Mouse (Mus musculus) heart, adult 11 months (tissue): ENCODE measurements around the gene 2010106E10Rik.

Experiments
- DNase-seq: peaks from one replicate; pipeline ENCODE4 v3.0.0; 2022

The 2010106E10Rik gene

DNA sequence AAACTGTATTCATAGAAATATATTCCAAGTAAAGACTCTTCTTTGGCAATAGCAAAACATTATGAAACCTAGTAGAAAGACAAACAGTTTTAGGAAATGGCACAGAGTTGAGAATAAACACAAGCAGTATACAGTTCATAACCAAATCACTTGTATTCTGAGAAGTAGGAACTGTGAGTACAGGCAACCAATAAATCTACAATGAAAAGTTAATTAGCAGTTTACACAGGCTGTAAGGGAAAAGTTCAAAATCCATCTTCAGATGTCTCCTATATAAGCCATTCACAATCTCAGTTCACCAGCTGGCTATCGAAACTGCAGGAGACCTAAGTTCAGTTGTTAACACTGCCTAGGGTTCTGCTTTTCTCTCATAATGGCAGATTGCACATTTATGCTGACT lies at the start of gene 2010106E10Rik:
TSS of gene 2010106E10Rik (plus strand) at position 301 of the 400 bp plus-strand sequence.
- DNase-seq, result no peak

DNA sequence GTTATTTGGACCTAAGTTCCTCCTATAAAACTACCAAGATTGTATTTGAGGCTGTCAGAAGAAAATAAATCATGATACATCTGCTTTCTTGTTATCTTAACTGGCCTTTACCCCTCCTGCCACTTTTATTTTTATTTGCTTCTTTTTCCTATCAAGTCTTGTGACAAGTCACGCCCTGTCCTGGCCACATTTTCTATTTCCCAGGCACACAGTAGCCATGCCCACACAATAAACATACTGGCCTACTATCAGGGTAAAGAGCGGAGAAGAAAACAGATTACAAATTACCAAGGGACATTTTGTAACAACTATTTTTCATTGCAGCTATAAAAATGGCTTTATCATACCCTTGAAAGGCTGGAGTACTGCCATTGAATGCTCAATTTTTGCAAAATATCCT lies 10.6 kb downstream of the 2010106E10Rik start:
- no peak for DNase-seq

DNA sequence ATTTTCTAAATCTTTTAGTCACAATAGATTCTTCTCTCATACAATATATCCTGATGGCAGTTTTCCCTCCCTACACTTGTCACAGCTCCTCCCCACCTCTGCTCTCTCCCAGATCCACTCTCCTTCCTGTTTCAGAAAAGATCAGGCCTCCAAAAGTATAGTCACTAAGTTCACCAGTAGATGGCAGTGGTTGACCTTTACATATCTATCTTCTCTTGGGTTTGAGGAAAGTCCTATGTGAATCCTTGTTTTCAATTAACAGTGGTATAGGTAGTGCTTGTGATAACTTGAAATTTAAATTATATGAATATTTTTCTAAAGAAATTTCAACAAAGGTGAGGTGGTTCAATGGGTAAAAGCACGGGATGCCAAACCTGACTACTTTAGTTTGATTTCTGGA lies 29.7 kb downstream of the 2010106E10Rik start:
- DNase-seq, result no peak

DNA sequence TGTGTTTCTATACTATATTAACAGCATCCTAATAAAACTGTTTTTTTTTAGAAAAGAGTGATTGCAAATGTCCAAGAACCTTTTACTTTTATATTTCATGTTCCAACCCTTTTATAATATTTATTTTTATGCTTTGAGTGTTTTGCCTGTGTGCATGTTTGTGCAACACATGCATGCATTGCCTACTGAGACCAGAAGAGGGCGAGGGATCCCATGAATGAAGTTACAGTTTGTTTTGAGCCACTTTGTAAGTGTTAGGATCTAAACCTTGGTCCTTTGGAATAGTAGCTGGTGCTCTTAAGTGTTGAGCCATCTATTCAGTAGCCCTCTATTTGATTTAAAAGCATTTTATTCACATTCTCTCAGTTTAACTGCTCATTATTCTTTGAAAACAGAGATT lies 48.0 kb downstream of the 2010106E10Rik start:
- no peak for DNase-seq

DNA sequence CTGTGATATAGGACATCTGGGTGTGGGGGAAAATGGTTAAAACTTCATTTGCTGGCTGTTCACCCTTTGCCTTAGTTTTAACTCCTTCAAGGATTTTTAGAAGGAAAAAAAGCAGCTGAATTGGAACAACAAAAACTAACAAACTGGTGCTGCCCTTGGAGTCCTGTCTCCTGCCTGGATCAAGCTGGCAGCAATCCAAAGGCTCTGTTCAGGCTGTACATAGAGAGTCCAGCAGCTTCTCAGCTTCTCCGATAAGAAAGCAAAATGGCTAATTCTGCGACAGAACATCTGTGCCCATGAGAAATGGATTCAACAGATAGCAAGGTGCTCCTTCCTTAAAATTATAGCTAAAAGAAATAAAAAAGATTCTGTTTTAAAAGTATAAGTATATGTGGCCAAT lies 72.6 kb downstream of the 2010106E10Rik start:
- no peak for DNase-seq

DNA sequence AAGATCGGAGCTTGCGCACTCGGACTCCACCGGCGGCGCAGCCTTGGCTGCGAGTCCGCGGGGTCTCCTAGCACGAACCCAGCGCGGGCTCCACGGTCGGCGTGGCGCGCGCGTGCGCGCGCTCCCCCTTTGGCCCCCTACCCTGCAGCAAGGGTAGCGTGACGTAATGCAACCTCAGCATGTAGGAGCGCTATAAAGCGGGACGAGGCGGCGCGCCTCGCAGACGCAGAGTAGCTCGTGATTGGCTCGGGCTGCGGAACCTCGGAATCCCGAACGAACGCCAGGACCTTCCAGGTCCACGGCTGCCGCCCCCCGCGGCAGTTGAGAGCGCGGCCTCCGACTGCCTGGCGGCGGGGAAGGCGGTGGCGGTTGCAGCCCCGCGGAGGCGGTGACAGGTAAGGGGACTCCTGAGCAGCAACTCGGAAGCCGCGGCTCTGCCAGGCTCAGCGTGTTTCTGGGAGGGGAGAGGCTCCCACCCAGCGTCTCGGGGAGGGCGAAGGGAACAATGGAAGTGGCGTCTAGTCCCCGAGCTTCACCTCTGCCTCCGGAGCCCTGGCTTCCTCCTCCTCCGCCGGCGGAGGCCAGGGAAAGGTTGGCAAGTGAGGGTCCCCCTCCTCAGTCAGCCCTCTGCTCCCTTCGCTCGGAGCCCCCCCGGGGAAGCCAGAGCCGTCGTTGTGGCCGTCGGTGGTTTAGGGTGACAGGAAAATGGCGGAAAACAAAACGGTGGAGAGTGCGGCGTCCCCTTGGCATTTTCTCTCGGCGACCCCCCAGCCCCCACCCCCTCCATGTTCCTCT lies 105.6 kb downstream of the 2010106E10Rik start, which contains the start of gene Zfp711:
TSS of gene Zfp711 (plus strand) at position 16 of the 795 bp plus-strand sequence.
- peak; percentile 92 for DNase-seq

DNA sequence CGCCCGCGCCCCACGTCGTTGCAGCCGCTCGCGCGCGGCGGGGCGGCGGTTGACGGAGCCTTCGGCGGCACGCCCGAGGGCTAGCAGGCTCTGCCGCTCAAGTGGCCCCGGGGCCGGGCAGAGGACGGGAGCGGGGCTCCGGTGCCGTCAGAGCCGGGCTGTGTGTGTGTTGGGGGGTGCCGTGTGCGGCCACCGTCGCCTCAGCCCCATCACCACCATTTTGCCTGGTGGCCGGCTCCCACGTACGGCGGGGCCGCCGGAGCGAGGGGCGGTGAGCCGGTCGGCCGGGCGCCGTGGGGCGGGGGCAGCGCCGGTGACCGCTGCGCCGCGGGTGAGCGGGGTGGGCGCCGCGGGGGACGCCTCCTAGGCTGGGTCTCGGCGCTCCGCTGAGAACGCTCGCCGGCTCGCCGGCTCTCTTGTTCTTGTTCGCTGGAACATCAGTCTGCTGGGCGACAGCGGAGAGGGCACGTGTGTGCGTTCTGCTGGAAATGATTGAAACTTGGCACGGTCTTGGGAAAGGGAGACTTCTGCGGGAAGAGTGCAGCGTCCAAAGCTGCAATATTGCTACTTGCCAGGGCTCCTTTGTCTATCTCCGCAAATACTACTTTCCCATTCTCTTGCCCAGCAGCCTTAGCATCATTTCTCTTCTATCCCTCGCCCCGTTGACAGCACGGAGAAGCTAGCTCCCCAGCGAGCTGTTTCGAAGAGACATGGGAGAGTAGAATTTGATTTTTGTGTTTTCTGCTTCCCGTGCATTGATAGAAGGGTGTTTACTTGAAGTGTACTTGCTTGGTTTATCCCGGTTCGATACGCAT lies 106.4 kb downstream of the 2010106E10Rik start:
- no peak for DNase-seq
